ENCODE assay signal across 19 mouse cellular contexts in genomic region chr13:38917556-38917955, GRCm38 (mm10).
"Had no signal": no experiment of that assay in that cellular context is flagged by ENCODE, and none has a peak within 500 bp of the region (broad histone marks: within the 10 kb centered on the region; RNA-seq: fewer than 3 reads in every experiment).

No protein-coding gene starts in this region.

- H3K4me3 ChIP-seq: lung, embryonic 15.5 days; midbrain, embryonic 10.5 days; midbrain, embryonic 12.5 days; myocyte; neural tube, embryonic 13.5 days; neural tube, embryonic 15.5 days had no signal

- H3K9me3 ChIP-seq: lung, embryonic 15.5 days; midbrain, embryonic 10.5 days; midbrain, embryonic 12.5 days; neural tube, embryonic 13.5 days; neural tube, embryonic 15.5 days had no signal

- H3K27me3 ChIP-seq: lung, embryonic 15.5 days; midbrain, embryonic 12.5 days; neural tube, embryonic 13.5 days; neural tube, embryonic 15.5 days had no signal

- H3K36me3 ChIP-seq: lung, embryonic 15.5 days; midbrain, embryonic 10.5 days; midbrain, embryonic 12.5 days; neural tube, embryonic 13.5 days; neural tube, embryonic 15.5 days had no signal

- DNase-seq: liver, postnatal 0 days; lung, adult 2 months; lung, postnatal 4 days; retina, postnatal 1 day; right cerebral cortex, adult 18-20 months; right cerebral cortex, postnatal 25 days; right cerebral cortex, postnatal 4 days; spleen, adult 18-20 months; thymus, adult 18-20 months; thymus, postnatal 14 days; thymus, postnatal 36 days had no signal

- H3K27ac ChIP-seq: lung, embryonic 15.5 days; midbrain, embryonic 10.5 days; midbrain, embryonic 12.5 days; neural tube, embryonic 13.5 days; neural tube, embryonic 15.5 days had no signal

- H3K4me2 ChIP-seq: lung, embryonic 15.5 days; midbrain, embryonic 12.5 days; neural tube, embryonic 13.5 days; neural tube, embryonic 15.5 days had no signal

- H3K9ac ChIP-seq: liver, postnatal 0 days; lung, embryonic 15.5 days; midbrain, embryonic 12.5 days; neural tube, embryonic 13.5 days; neural tube, embryonic 15.5 days had no signal

- ATAC-seq: liver, postnatal 0 days; lung, postnatal 0 days; midbrain, embryonic 16.5 days had no signal

- H3K4me1 ChIP-seq: lung, embryonic 15.5 days; midbrain, embryonic 10.5 days; midbrain, embryonic 12.5 days had no signal
